Mouse (Mus musculus): ENCODE data around the gene Mxd4. TPM values are rescaled to one million over a fixed set of nuclear protein-coding genes. Genes with fewer than 3 reads are reported as not detected.

Mxd4 gene
- 107 TPM for polyA plus RNA-seq (2014; fragmentation: Illumina TruSeq; extraction: RNeasy Lipid Tissue Mini Kit (QIAGEN cat#74804); ENCODE audit: low read depth, low replicate concordance)

GRCm38 (mm10) chr5:34187601-34188316 is at the start of gene Mxd4:
Gene Mxd4 (minus strand): TSS chr5:34187720.

DNA sequence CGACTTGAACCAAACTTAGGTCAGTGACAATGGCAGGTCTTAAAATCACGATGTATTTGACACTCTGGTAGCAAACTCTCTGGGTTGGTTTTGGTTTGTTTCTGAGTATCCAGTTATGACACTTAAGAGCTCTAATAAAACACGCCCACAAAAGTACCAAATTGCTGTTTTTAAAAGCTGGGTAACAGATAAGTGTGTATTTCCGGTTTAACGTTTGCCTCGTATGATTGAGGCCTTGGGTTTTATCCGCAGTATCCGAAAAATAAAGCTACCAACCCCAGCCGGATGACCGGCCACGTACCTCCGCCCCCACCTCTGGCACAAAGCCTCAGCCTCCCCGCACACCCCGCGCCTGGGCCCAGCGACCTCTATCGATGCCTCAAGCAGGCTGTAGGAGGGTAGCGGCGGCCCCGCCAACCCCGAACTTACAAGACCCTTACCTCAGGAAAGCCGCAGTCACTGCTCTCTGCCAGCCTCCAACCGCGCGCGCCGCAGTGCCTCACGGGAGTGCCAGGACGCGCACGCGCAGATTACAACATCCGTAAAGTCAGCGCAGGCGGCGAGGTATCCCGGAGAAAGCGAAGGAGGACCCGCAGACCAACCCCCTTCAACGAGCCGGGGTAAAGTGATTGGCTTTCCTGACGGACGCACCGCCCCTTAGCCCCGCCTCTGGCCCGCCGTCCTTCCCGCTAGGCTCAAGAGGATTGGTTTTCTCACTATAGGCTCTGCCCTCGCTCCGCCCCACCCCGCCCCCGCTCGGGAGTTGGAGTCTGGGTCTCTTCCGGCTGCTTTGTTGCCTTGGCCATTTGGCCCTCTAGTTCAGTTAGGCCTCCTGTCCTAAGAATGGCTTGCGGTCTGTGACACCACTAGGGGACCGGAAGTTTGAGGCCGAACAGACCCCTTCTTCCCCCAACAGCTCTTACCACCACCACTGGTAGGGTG is 18.3 kb downstream of the Mxd4 start, which contains the start of the genes Poln and Haus3:
TSS of gene Poln (minus strand) at position 499 of the 942 bp plus-strand sequence.
TSS of gene Haus3 (minus strand) at position 578 of the 942 bp plus-strand sequence.

Other genes with a start within 250 kb of the Mxd4 start
- gene Gm1673, start 204.3 kb downstream of the Mxd4 start, polyA plus RNA-seq (2014; fragmentation: Illumina TruSeq; extraction: RNeasy Lipid Tissue Mini Kit (QIAGEN cat#74804); ENCODE audit: low read depth, low replicate concordance), result 13.5 TPM
- 7.7 TPM for gene Nat8l, start 191.7 kb downstream of the Mxd4 start, polyA plus RNA-seq (2014; fragmentation: Illumina TruSeq; extraction: RNeasy Lipid Tissue Mini Kit (QIAGEN cat#74804); ENCODE audit: low read depth, low replicate concordance)
- gene Poln, start 18.3 kb downstream of the Mxd4 start, polyA plus RNA-seq (2014; fragmentation: Illumina TruSeq; extraction: RNeasy Lipid Tissue Mini Kit (QIAGEN cat#74804); ENCODE audit: low read depth, low replicate concordance), result 5.9 TPM
- 8.7 TPM for gene Haus3, start 18.2 kb downstream of the Mxd4 start, polyA plus RNA-seq (2014; fragmentation: Illumina TruSeq; extraction: RNeasy Lipid Tissue Mini Kit (QIAGEN cat#74804); ENCODE audit: low read depth, low replicate concordance)
- gene Zfyve28, start 100.7 kb upstream of the Mxd4 start, polyA plus RNA-seq (2014; fragmentation: Illumina TruSeq; extraction: RNeasy Lipid Tissue Mini Kit (QIAGEN cat#74804); ENCODE audit: low read depth, low replicate concordance), result 0.74 TPM
- gene Cfap99, start 100.9 kb upstream of the Mxd4 start, polyA plus RNA-seq (2014; fragmentation: Illumina TruSeq; extraction: RNeasy Lipid Tissue Mini Kit (QIAGEN cat#74804); ENCODE audit: low read depth, low replicate concordance), result 0.87 TPM
- gene Rnf4, start 148.6 kb upstream of the Mxd4 start, polyA plus RNA-seq (2014; fragmentation: Illumina TruSeq; extraction: RNeasy Lipid Tissue Mini Kit (QIAGEN cat#74804); ENCODE audit: low read depth, low replicate concordance), result 80.5 TPM
- 16.0 TPM for gene Fam193a, start 182.2 kb upstream of the Mxd4 start, polyA plus RNA-seq (2014; fragmentation: Illumina TruSeq; extraction: RNeasy Lipid Tissue Mini Kit (QIAGEN cat#74804); ENCODE audit: low read depth, low replicate concordance)